Mouse (Mus musculus): Measurements from ENCODE around the gene Omt2b. TPM values are rescaled to one million over a fixed set of nuclear protein-coding genes. Genes with fewer than 3 reads are reported as not detected.

Omt2b gene
- polyA plus RNA-seq, 1 experiment from 2014 or later, result not detected

GRCm38 (mm10) chr9:78369349-78369748 is 42.0 kb downstream of the Omt2b start:
- H3K4me3 ChIP-seq (replicated peaks), result no peak overlapping the region
- WGBS (ENCODE audit: insufficient replicate concordance), result 69% methylated on average over 2 of the region's 2 CpGs
- H3K9me3 ChIP-seq (replicated peaks), result no peaks in the 10 kb centered on the region
- no peaks in the 10 kb centered on the region; the same call in 1 of the 2 replicates for H3K4me1 ChIP-seq (replicated peaks)
- ATAC-seq (ENCODE audit: insufficient read depth), result no peak
- no peaks in the 10 kb centered on the region for H3K36me3 ChIP-seq (replicated peaks)
- H3K27ac ChIP-seq (replicated peaks), result no peak overlapping the region
- no peak overlapping the region for H3K9ac ChIP-seq
- H3K4me2 ChIP-seq, result no peak overlapping the region
- no peaks in the 10 kb centered on the region for H3K27me3 ChIP-seq

DNA sequence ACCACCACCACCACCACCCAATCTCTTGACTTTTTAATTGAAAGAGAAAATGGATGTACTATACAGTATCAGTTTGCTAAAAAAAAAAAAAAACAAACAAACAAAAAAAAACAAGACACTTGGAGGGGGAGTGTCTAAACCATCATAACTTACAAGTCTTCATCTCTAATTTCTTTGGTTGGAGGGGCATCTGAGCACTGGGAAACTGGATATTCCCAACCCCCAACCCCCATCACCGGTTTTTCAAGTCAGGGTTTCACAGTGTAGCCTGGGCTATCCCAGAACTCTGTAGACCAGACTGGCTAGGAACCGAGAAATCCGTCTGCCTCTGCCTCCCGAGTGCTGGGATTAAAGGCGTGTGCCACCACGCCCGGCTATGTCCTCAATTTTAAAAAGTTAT is 42.4 kb downstream of the Omt2b start:
- 69% methylated on average over 7 of the region's 7 CpGs for WGBS (ENCODE audit: insufficient replicate concordance)
- no peak overlapping the region for H3K4me2 ChIP-seq
- no peaks in the 10 kb centered on the region for H3K27me3 ChIP-seq
- no peak overlapping the region for H3K27ac ChIP-seq (replicated peaks)
- no peaks in the 10 kb centered on the region for H3K36me3 ChIP-seq (replicated peaks)
- H3K9me3 ChIP-seq (replicated peaks), result no peaks in the 10 kb centered on the region
- ATAC-seq (ENCODE audit: insufficient read depth), result no peak
- no peaks in the 10 kb centered on the region; the same call in 1 of the 2 replicates for H3K4me1 ChIP-seq (replicated peaks)
- H3K4me3 ChIP-seq (replicated peaks), result no peak overlapping the region
- H3K9ac ChIP-seq, result no peak overlapping the region

GRCm38 (mm10) chr9:78371441-78371840 is 44.1 kb downstream of the Omt2b start:
- Histone ChIP-seq H3K9me3 (replicated peaks) (no peaks in the 10 kb centered on the region), H3K4me3 (replicated peaks) (no peak overlapping the region), H3K4me1 (replicated peaks) (no peaks in the 10 kb centered on the region), H3K4me2 (no peak overlapping the region), H3K9ac (no peak overlapping the region), H3K27ac (replicated peaks) (no peak overlapping the region), H3K36me3 (replicated peaks) (no peaks in the 10 kb centered on the region), H3K27me3 (peaks cover 3% of the 10 kb centered on the region; the same call in 1 of the 2 replicates)
- 70% methylated on average over 3 of the region's 3 CpGs for WGBS (ENCODE audit: insufficient replicate concordance)
- no peak for ATAC-seq (ENCODE audit: insufficient read depth)

GRCm38 (mm10) chr9:78372827-78373504 is 45.6 kb downstream of the Omt2b start:
- no peaks in the 10 kb centered on the region for H3K9me3 ChIP-seq (replicated peaks)
- no peaks in the 10 kb centered on the region for H3K36me3 ChIP-seq (replicated peaks)
- H3K4me1 ChIP-seq (replicated peaks), result no peaks in the 10 kb centered on the region; the same call in 1 of the 2 replicates
- peaks cover 8% of the 10 kb centered on the region for H3K27me3 ChIP-seq
- H3K4me2 ChIP-seq, result no peak overlapping the region
- H3K9ac ChIP-seq, result no peak overlapping the region
- no peak overlapping the region for H3K27ac ChIP-seq (replicated peaks)
- 57% methylated on average over 10 of the region's 10 CpGs for WGBS (ENCODE audit: insufficient replicate concordance)
- ATAC-seq (ENCODE audit: insufficient read depth), result no peak
- H3K4me3 ChIP-seq (replicated peaks), result no peak overlapping the region

DNA sequence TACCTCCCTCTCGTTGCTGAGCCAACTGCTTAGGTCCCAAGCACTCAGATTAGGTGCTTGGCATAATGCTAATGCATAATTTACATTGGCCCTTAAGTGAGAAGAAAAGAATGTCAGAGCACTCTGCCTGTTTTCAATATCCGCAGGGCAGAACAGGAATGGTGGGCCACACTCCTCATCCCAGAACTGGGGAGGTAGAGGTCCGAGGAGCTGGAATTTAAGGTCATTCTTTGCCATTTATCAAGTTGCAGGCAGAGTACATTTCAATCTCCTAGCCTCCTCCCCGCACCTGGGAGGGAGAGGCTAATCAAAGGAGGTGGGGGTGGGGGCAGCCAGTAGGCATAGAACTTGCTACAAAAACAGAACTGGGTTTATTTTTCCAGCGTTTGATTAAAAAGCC is 47.0 kb downstream of the Omt2b start:
- no peak for ATAC-seq (ENCODE audit: insufficient read depth)
- Histone ChIP-seq H3K27ac (replicated peaks) (no peak overlapping the region), H3K27me3 (peaks cover 20% of the 10 kb centered on the region), H3K9me3 (replicated peaks) (no peaks in the 10 kb centered on the region), H3K36me3 (replicated peaks) (no peaks in the 10 kb centered on the region), H3K4me2 (no peak overlapping the region), H3K4me1 (replicated peaks) (no peaks in the 10 kb centered on the region; the same call in 1 of the 2 replicates), H3K9ac (no peak overlapping the region), H3K4me3 (replicated peaks) (no peak overlapping the region)
- 45% methylated on average over 5 of the region's 5 CpGs for WGBS (ENCODE audit: insufficient replicate concordance)

DNA sequence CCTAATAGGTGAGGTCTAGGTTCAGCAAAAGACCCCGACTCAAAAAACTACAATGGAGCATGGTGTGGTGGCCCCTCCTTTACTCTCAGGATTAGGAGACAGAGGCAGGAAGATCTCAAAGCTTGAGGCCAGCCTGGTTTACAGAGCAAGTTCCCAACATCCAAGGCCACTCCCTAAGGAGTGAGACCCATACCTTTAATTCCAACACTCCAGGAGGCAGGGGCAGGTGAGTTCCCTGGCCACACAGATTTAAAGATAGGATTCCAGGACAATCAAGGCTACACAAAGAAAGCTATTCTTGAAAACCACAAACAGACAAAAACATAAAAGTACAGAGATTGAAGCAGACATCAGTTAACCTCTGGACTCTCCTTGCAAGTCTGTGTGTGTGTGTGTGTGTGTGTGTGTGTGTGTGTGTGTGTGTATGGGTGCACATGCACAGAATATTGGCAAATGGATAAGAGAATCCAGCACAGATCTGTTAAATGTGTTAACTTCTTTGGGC is 47.5 kb downstream of the Omt2b start:
- H3K9me3 ChIP-seq (replicated peaks), result no peaks in the 10 kb centered on the region
- no peaks in the 10 kb centered on the region; the same call in 1 of the 2 replicates for H3K4me1 ChIP-seq (replicated peaks)
- no peak for ATAC-seq (ENCODE audit: insufficient read depth)
- no peak overlapping the region for H3K9ac ChIP-seq
- H3K4me3 ChIP-seq (replicated peaks), result no peak overlapping the region
- no peaks in the 10 kb centered on the region for H3K36me3 ChIP-seq (replicated peaks)
- no peak overlapping the region for H3K27ac ChIP-seq (replicated peaks)
- no peak overlapping the region for H3K4me2 ChIP-seq
- WGBS (ENCODE audit: insufficient replicate concordance), result 56% methylated on average over 1 of the region's 1 CpGs
- peaks cover 22% of the 10 kb centered on the region for H3K27me3 ChIP-seq

DNA sequence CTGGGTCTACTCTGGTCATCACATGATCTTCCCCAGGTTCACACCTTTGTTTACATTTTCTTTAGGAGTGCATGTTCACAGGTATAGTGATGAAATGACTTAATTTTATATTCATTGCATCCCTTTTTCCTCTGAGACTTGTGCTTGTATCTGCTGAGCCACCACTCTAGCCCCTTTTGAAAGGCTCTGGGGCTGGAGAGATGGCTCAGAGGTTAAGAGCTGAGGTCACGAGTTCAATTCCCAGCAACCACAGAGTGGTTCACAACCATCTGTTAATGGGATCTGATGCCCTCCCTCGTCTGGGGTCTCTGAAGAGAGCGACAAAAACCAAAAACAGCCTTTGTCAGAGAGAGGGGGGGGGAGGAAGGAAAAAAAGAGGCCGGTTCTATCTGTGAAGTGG is 48.1 kb downstream of the Omt2b start:
- Histone ChIP-seq H3K36me3 (replicated peaks) (no peaks in the 10 kb centered on the region), H3K4me1 (replicated peaks) (no peaks in the 10 kb centered on the region; the same call in 1 of the 2 replicates), H3K4me2 (no peak overlapping the region), H3K27me3 (peaks cover 22% of the 10 kb centered on the region), H3K27ac (replicated peaks) (no peak overlapping the region), H3K9ac (no peak overlapping the region), H3K4me3 (replicated peaks) (no peak overlapping the region), H3K9me3 (replicated peaks) (no peaks in the 10 kb centered on the region)
- WGBS (ENCODE audit: insufficient replicate concordance), result 50% methylated on average over 4 of the region's 4 CpGs
- no peak for ATAC-seq (ENCODE audit: insufficient read depth)

GRCm38 (mm10) chr9:78377546-78377945 is 50.2 kb downstream of the Omt2b start:
- no peaks in the 10 kb centered on the region; the same call in 1 of the 2 replicates for H3K4me1 ChIP-seq (replicated peaks)
- no peaks in the 10 kb centered on the region for H3K9me3 ChIP-seq (replicated peaks)
- H3K4me3 ChIP-seq (replicated peaks), result no peak overlapping the region
- no peak overlapping the region for H3K9ac ChIP-seq
- no peak overlapping the region for H3K4me2 ChIP-seq
- no peaks in the 10 kb centered on the region for H3K36me3 ChIP-seq (replicated peaks)
- H3K27ac ChIP-seq (replicated peaks), result no peak overlapping the region
- peaks cover 26% of the 10 kb centered on the region for H3K27me3 ChIP-seq
- no peak for ATAC-seq (ENCODE audit: insufficient read depth)
- 40% methylated on average over 8 of the region's 8 CpGs for WGBS (ENCODE audit: insufficient replicate concordance)

- no peak for ATAC-seq (ENCODE audit: insufficient read depth)
- no peaks in the 10 kb centered on the region for H3K36me3 ChIP-seq (replicated peaks)
- H3K9me3 ChIP-seq (replicated peaks), result no peaks in the 10 kb centered on the region
- peak within 1 kb of the TSS; percentile 41 for H3K4me2 ChIP-seq
- no peaks in the 10 kb centered on the region; the same call in 1 of the 2 replicates for H3K4me1 ChIP-seq (replicated peaks)
- H3K9ac ChIP-seq, result no peak within 1 kb of the TSS
- peaks cover 26% of the 10 kb centered on the region for H3K27me3 ChIP-seq
- no peak within 1 kb of the TSS for H3K27ac ChIP-seq (replicated peaks)
- 7% methylated on average over 23 of the region's 23 CpGs for WGBS (ENCODE audit: insufficient replicate concordance)
- no peak within 1 kb of the TSS for H3K4me3 ChIP-seq (replicated peaks)
These were observed 50.9 kb downstream of the Omt2b start, which contains the start of gene Ooep for GRCm38 (mm10) chr9:78378113-78378785. Gene Ooep (minus strand): TSS chr9:78378725.
